Mouse (Mus musculus) midbrain, embryonic 11.5 days (tissue): ENCODE data around the gene Six5. TPM values are rescaled to one million over a fixed set of nuclear protein-coding genes. Genes with fewer than 3 reads are reported as not detected.

ENCODE experiments used
- ATAC-seq: fragments of 200-750 bp; cut with Nextera tagmentation; 2 replicates; pipeline ENCODE4 v1.8.0; 2017; ENCODE audit warnings: moderate TSS enrichment, moderate library complexity; ENCODE audit not compliant: low FRiP score
- DNase-seq: peaks from one replicate; pipeline ENCODE4 v3.0.0; 2015; ENCODE audit warnings: low spot score; ENCODE audit errors: missing footprints
- H3K27ac ChIP-seq: fragments of 300-500 bp; sonication (generic); 2 replicates; pipeline ENCODE4 v1.5.1; 2014; ENCODE audit warnings: low read depth, low read length
- H3K27me3 ChIP-seq: fragments of 300-500 bp; sonication (generic); 2 replicates; pipeline ENCODE4 v1.6.1; 2014; ENCODE audit warnings: mild to moderate bottlenecking, low read length, moderate library complexity, mixed read lengths; ENCODE audit not compliant: control insufficient read depth, insufficient read depth
- H3K36me3 ChIP-seq: fragments of 300-500 bp; sonication (generic); 2 replicates; pipeline ENCODE4 v1.6.1; 2014; ENCODE audit warnings: mild to moderate bottlenecking, low read length, moderate library complexity, mixed read lengths; ENCODE audit not compliant: control insufficient read depth, insufficient read depth
- H3K4me1 ChIP-seq: fragments of 300-500 bp; sonication (generic); 2 replicates; pipeline ENCODE4 v1.6.1; 2014; ENCODE audit warnings: low read length; ENCODE audit not compliant: control insufficient read depth, insufficient read depth
- H3K4me2 ChIP-seq: fragments of 300-500 bp; sonication (generic); 2 replicates; pipeline ENCODE4 v1.6.1; 2014; ENCODE audit warnings: mild to moderate bottlenecking, moderate library complexity
- H3K4me3 ChIP-seq: fragments of 300-500 bp; sonication (generic); 2 replicates; pipeline ENCODE4 v1.5.1; 2014; ENCODE audit warnings: low read depth, low read length
- H3K9ac ChIP-seq: fragments of 300-500 bp; sonication (generic); 2 replicates; pipeline ENCODE4 v1.6.1; 2014; ENCODE audit warnings: low read length
- H3K9me3 ChIP-seq: fragments of 300-500 bp; sonication (generic); 2 replicates; pipeline ENCODE4 v1.6.1; 2016; ENCODE audit warnings: low read length; ENCODE audit not compliant: control insufficient read depth
- WGBS: fragments of 180-500 bp; shearing (Covaris S2); extraction: QIAGEN DNeasy Blood & Tissue Kit; methylation state at CpG from one replicate; pipeline ENCODE4 v1.1.7; 2014; 5-methylcytosine and 5-hydroxymethylcytosine counted together
- polyA plus RNA-seq: library from polyadenylated mRNA; unstranded; fragments of >200 nt; fragmentation: Nextera tagmentation; extraction: Ambion mirVana; gene quantifications from 2 replicates; pipeline ENCODE4 v1.2.1, GENCODE M21; 2014

Six5 gene
- polyA plus RNA-seq, 1 experiment from 2014 or later, result 8.8 TPM

DNA sequence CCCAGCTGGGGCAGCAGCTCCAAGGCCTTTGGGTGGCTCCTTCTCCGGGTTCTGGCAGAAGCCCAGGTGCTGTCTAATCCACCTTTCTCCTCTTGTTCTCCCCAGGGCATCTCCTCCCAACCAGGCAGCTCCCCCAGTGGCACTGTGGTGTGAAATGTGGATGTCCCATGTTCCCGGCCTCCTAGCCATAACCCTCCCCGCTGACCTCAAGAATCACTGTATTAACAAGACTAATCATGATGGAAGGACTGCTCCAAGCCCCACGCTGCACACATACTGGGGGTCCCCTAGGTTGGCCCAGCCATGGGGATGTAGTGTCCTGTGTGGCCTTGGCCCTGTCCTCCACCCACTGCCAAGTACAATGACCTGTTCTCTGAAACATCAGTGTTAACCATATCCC is 12.2 kb upstream of the Six5 start:
- H3K36me3 ChIP-seq, result peaks cover 33% of the 10 kb centered on the region
- WGBS, result 92% methylated on average over 4 of the region's 4 CpGs

DNA sequence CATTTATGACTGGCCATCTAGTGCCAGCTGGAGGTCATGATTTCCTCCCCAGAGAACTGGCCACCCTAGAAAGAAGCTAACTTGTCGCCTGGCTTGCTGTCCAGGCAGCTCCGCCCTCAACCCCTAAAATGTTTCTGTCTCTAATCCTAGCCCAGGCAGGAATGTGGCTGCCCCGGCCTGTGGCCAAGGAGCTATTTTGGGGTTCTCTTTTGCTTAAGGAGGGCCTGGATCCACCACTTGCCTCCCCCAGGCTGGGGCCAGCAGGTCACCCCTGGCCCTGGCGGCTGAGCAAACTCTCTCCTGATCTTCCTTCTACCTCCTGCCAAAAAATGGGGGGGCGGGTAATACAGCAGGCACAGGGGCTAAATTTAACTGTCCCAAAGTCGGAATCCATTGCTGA is 11.3 kb upstream of the Six5 start:
- H3K9ac ChIP-seq, result no peak overlapping the region
- ATAC-seq (no peak), DNase-seq (no peak)
- H3K27me3 ChIP-seq, result no peaks in the 10 kb centered on the region
- H3K9me3 ChIP-seq, result no peaks in the 10 kb centered on the region
- 56% methylated on average over 6 of the region's 6 CpGs for WGBS
- no peak overlapping the region for H3K4me2 ChIP-seq
- H3K4me3 ChIP-seq, result no peak overlapping the region
- H3K4me1 ChIP-seq, result peaks cover 9% of the 10 kb centered on the region
- no peak overlapping the region for H3K27ac ChIP-seq
- H3K36me3 ChIP-seq, result peaks cover 32% of the 10 kb centered on the region

More for the DNA sequence above, 12.2 kb upstream of the Six5 start:
- Histone ChIP-seq H3K4me3 (no peak overlapping the region), H3K9me3 (no peaks in the 10 kb centered on the region), H3K4me1 (peaks cover 15% of the 10 kb centered on the region), H3K4me2 (no peak overlapping the region), H3K9ac (0 out of 2 replicates have a peak overlapping the region, but pooled peaks have one; percentile 6), H3K27ac (no peak overlapping the region), H3K27me3 (no peaks in the 10 kb centered on the region)
- ATAC-seq, result no peak
- no peak for DNase-seq

DNA sequence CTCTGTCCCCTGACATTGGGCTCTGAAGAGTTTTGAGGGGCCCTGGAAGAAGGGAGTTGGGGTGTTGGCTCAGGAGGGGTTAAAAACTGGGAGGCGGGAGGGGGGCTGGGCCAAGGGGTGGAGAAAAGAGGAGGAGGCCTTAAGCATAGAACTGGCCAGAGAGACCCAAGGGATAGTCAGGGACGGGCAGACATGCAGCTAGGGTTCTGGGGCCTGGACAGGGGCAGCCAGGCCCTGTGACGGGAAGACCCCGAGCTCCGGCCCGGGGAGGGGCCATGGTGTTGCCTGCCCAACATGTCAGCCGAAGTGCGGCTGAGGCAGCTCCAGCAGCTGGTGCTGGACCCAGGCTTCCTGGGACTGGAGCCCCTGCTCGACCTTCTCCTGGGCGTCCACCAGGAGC is 10.7 kb upstream of the Six5 start, which contains the start of gene Dmpk:
TSS of gene Dmpk (plus strand) at position 149 of the 400 bp plus-strand sequence.
- H3K27ac ChIP-seq, result no peak within 1 kb of the TSS
- H3K36me3 ChIP-seq, result peaks cover 28% of the 10 kb centered on the region
- DNase-seq, result no peak
- H3K4me2 ChIP-seq, result no peak within 1 kb of the TSS
- WGBS, result 43% methylated on average over 10 of the region's 10 CpGs
- H3K9me3 ChIP-seq, result no peaks in the 10 kb centered on the region
- H3K4me3 ChIP-seq, result no peak within 1 kb of the TSS
- H3K9ac ChIP-seq, result no peak within 1 kb of the TSS
- H3K4me1 ChIP-seq, result peaks cover 9% of the 10 kb centered on the region
- peak; percentile 13; the same call in 1 of the 2 replicates for ATAC-seq
- H3K27me3 ChIP-seq, result no peaks in the 10 kb centered on the region

DNA sequence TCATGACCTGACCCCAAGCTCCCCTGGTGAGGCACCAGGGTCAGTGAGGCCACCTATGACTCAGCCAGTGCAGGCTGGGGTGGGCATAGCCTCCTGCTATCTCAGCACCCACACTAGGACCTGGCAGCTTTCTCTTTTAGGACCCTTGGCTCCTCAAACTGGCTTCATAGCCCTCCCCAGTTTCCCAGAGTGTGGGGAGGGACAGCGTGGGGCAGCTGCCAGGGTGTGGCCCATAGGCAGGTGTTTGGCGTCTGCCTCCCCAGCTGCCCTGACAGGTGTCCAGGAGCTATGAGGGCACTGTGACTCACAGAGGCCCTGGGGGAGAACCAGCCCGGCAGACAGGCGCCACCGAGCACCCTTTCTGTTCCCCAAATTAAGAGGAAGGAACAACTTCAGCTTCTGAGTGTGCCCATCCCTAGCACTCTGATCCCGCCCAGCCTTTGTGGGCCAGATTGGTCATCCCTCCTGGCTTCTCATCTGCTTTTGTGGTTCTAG is 10.1 kb upstream of the Six5 start:
- no peak overlapping the region for H3K4me3 ChIP-seq
- peaks cover 9% of the 10 kb centered on the region for H3K4me1 ChIP-seq
- no peak overlapping the region for H3K9ac ChIP-seq
- H3K4me2 ChIP-seq, result no peak overlapping the region
- no peak for DNase-seq
- H3K36me3 ChIP-seq, result peaks cover 25% of the 10 kb centered on the region
- no peaks in the 10 kb centered on the region for H3K9me3 ChIP-seq
- ATAC-seq, result no peak
- H3K27ac ChIP-seq, result no peak overlapping the region
- 86% methylated on average over 6 of the region's 6 CpGs for WGBS
- H3K27me3 ChIP-seq, result no peaks in the 10 kb centered on the region

DNA sequence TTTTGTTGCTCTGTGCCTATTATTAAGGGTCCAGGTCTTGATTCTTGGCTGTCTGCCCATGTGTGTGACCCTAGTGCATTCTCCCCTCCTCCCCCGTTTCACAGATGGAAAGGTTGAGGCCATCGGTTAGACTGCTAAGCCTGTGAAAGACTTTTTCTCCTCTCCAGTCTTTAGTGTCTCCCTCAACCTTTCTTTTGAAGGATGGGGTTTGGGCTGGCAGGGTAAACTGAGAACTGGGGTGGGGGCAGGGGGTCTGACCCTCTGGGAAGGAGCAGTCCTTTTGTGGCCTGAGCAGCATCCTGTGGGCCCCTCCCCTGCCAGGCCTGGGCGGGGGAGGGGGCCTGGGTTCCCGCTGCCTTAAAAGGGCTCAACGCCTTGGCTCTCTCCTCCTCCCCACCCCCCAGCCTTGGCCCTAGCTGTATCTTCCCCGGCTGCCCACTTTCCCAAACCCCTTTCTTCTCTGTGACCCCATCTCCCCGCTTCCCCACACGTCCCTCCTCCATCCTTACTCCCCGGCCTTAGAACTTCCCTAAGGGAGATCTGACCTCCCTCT is 9.4 kb upstream of the Six5 start:
- no peaks in the 10 kb centered on the region for H3K27me3 ChIP-seq
- no peak overlapping the region for H3K4me3 ChIP-seq
- H3K36me3 ChIP-seq, result peaks cover 22% of the 10 kb centered on the region
- DNase-seq, result no peak
- H3K9ac ChIP-seq, result no peak overlapping the region
- H3K27ac ChIP-seq, result no peak overlapping the region
- no peaks in the 10 kb centered on the region for H3K9me3 ChIP-seq
- H3K4me1 ChIP-seq, result peaks cover 9% of the 10 kb centered on the region
- ATAC-seq, result no peak
- H3K4me2 ChIP-seq, result no peak overlapping the region
- WGBS, result 28% methylated on average over 9 of the region's 9 CpGs

DNA sequence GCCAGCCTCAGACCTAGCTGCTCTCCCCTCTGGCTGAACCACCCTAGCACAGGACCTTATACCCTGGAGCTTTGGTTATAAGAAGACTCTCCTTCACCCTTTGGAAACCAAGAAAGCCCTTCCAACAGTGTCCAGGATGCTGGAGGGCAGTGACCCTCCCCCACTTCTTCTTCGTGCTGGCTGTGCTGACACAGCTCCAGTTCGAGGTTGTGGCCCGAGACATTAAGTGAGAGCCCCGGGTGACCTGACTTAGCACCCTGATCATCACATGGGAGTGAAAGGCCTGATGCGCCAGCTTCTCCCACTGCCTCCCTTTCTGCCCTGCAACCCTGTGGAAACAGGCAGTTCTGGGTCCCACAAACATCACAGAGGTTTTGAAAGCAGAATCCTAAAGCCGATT is 8.9 kb upstream of the Six5 start:
- DNase-seq (peak; percentile 88), ATAC-seq (no peak)
- no peak overlapping the region for H3K4me3 ChIP-seq
- H3K9me3 ChIP-seq, result no peaks in the 10 kb centered on the region
- 10% methylated on average over 6 of the region's 6 CpGs for WGBS
- H3K27me3 ChIP-seq, result peaks cover under 1% of the 10 kb centered on the region; the same call in 1 of the 2 replicates
- no peak overlapping the region for H3K27ac ChIP-seq
- H3K4me1 ChIP-seq, result peaks cover 9% of the 10 kb centered on the region
- peaks cover 18% of the 10 kb centered on the region for H3K36me3 ChIP-seq
- H3K4me2 ChIP-seq, result no peak overlapping the region
- no peak overlapping the region for H3K9ac ChIP-seq

DNA sequence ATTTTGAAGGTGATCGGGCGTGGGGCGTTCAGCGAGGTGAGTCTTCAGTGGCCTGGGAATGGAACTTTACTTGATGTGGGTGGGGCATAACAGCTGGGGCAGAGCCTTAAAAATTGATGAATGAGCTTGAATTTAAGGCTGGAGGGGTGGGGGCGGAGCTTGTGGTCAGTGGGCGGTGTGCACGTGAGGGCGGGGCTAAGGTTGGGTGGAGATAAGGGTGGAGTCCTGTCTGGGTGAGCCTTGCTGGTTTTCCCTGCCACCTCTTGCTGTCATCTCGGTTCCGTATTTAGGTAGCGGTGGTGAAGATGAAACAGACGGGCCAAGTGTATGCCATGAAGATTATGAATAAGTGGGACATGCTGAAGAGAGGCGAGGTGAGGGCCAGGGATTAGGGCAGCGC is 8.4 kb upstream of the Six5 start:
- Histone ChIP-seq H3K9ac (no peak overlapping the region), H3K36me3 (peaks cover 14% of the 10 kb centered on the region), H3K9me3 (no peaks in the 10 kb centered on the region), H3K4me3 (no peak overlapping the region), H3K27me3 (peaks cover 5% of the 10 kb centered on the region; the same call in 1 of the 2 replicates), H3K27ac (no peak overlapping the region), H3K4me2 (no peak overlapping the region), H3K4me1 (peaks cover 9% of the 10 kb centered on the region)
- DNase-seq, result peak; percentile 89
- 9% methylated on average over 14 of the region's 14 CpGs for WGBS
- ATAC-seq, result peak; percentile 15; the same call in 1 of the 2 replicates

DNA sequence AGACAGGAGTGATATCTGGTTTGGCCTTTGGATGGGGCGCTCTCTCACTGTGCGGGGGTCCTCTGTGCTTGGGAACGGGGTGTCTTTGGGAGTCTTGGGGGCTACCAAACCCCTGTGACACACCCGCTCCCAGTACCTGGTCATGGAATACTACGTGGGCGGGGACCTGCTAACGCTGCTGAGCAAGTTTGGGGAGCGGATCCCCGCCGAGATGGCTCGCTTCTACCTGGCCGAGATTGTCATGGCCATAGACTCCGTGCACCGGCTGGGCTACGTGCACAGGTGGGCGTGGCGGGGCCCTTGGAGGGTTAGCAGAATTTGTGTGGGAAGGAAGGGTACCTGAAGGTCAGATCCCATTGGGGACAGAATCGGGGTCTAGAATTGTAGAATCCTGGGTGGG is 7.6 kb upstream of the Six5 start:
- DNase-seq (no peak), ATAC-seq (no peak)
- WGBS, result 49% methylated on average over 18 of the region's 18 CpGs
- no peak overlapping the region for H3K4me2 ChIP-seq
- peaks cover 12% of the 10 kb centered on the region; the same call in 1 of the 2 replicates for H3K27me3 ChIP-seq
- H3K4me1 ChIP-seq, result peaks cover 13% of the 10 kb centered on the region
- H3K4me3 ChIP-seq, result no peak overlapping the region
- H3K27ac ChIP-seq, result no peak overlapping the region
- no peak overlapping the region for H3K9ac ChIP-seq
- no peaks in the 10 kb centered on the region for H3K9me3 ChIP-seq
- H3K36me3 ChIP-seq, result peaks cover 11% of the 10 kb centered on the region

DNA sequence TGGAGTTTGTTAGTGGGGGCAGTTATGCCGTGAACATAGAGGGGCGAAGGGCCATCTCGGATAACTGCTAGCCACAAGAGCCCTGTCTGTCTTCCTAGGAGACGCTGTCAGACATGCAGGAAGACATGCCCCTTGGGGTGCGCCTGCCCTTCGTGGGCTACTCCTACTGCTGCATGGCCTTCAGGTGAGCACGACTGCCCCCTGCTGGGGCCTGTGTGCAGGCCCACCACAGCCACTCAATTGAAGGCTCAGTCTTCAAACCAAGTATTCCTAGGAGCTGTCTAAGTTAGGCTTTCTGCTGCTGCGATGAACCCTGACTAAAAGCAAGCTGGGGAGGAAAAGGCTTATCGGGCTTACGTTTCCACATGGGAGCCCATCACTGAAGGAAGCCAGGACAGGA is 5.6 kb upstream of the Six5 start:
- Histone ChIP-seq H3K4me1 (peaks cover 30% of the 10 kb centered on the region), H3K9ac (no peak overlapping the region), H3K27me3 (peaks cover 14% of the 10 kb centered on the region; the same call in 1 of the 2 replicates), H3K36me3 (peaks cover 7% of the 10 kb centered on the region; the same call in 1 of the 2 replicates), H3K9me3 (no peaks in the 10 kb centered on the region), H3K4me3 (no peak overlapping the region), H3K4me2 (no peak overlapping the region), H3K27ac (no peak overlapping the region)
- WGBS, result 34% methylated on average over 10 of the region's 10 CpGs
- ATAC-seq, result no peak
- DNase-seq, result peak; percentile 95
